Mouse (Mus musculus) cerebellum, adult 18-20 months (tissue): ENCODE results near the gene Syt1.

Source experiments
- DNase-seq, 2 experiments: peaks; one replicate each; pipeline ENCODE4 v3.0.0; 2021

Syt1 gene

DNA sequence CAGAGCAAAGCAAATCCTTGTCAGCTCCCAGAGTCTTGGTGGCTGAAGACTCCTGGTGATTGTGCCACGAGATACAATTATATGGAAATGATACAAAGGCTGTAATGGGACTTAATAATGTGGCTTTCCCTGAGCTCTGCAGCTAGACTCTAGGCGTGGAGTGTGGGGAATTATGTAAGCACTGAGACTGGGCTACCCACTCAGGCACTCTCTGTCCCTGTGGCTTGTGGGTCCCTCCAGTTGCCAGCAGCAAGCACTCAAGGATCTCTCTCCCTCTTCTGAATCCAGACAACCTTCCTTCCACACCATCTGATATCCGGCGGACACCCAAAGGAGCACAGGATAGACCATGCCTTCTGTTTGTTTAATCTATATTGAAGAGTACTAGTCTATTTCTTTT lies 503.9 kb downstream of the Syt1 start:
- DNase-seq = no peak

DNA sequence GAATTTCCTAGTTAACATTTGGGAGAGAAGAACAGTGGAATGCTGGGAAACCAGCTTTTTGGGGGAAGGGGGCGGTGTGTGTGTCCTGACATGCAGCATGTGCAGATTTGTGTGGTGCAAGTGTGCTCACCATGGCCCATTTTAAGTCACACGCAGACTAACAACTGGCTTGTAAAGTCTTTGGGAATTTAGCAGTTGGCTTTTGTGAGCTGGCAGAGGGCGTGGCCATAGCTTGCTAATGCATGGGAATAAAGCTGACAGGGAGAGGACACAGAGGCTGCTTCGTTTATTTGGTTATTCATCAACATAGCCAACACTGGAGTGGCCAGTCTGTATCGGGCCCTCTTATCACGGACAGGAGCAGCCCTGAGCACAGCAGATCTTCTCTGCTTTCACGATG lies 505.9 kb downstream of the Syt1 start:
- no peak for DNase-seq

DNA sequence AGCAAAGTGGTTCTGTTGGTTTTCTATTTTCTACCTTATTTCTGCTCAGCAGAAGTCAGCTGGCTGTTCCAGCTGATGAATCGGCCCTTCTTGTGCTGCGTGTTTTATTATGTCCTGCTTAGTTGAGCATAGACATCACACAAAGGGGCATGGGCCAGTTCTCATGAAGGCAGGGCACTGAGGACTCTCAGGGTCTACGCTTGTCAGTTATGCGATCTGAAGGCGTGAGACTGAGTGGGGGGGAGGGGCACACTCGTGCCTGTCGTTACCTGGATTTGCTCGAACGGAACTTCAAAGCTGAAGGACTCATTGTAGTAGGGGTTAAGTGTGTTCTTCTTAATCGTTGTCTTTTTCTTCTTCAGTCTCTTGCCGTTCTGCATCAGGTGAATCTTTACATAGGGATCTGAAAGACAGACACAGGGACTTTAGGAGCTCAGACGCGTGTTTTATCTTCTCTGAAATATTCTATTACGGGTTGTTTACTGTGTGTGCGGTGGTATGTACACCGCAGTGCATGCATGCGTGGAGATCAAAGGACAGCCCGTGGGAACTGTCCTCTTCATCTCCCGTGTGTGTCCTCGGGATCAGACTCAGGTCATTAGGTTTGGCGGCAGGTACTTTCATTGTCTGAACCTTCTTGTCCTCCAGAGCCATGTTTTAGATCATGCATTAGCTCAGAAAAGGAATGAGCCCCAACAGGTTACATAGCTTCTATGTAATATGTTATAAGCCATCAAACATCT lies 506.5 kb downstream of the Syt1 start:
- no peak for DNase-seq

DNA sequence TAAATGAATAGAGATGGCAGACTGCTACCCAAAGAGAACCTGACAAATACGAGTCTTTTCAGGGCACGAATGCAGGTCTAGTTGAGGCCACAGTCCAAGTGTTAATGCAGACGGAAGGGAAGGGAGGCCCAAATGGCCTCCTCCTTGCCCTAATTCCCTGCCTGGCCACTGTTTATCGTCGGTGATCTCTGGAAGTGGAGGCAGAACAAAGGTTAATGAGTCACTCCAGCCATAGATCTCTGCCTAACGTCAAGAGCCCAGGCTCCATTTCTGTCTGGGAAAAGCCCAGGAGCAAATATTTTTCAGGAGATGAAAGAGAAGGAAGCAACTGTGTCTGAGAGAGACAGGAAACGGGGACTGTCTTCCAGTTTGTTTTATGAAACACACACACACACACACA lies 520.6 kb downstream of the Syt1 start:
- no peak for DNase-seq

DNA sequence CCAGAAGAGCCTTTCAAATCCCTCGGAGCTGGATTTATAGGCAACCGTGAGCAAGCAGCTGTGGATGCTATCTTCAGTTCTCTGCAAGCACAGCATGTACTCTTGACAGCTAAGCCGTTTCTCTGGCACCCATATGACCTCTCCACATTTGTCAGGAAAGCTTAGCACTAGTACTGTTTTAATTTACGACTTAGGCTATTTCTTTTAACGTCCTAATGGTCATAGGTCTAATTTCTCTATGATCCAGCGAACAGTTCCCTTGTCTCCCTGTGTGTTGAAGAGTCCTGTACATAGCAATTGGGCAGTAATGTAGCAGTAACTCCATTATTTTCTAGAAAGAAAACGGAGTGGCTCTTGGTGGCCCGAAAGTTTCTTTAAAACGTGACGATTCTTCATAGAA lies 526.8 kb downstream of the Syt1 start:
- DNase-seq = no peak

DNA sequence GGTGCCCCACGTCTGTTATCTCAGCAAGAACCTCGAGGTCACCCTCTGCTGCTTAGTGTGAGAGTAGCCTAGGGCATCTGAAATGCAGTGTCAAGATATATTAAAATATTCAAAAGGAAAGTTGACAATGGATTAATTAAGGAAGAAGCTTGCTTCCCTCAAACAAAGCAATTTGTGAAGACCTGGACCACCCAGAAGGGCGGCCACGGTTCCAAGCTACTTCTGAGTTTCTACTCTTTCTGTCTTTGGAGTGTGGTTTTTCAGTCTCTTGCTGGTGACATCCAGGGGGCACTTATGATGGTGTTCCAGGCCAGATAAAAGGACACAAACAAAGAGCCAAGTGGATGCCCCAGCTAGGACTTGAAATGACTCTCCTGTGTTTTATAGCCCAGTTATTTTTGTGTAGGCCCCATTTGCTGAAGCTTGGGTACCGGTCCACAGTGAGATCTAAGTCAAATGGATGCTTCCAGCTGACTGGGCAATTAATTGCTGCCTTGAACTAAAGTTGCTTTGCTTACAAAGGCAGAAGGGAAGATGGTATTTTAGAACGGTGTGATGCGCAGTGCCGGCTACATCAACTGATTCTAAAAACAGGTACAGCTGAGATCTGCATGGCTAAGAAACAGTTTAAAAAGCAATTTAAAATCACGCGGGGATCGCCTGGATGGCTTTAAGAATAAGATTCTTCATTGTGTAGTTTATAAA lies 530.5 kb downstream of the Syt1 start:
- no peak for DNase-seq

DNA sequence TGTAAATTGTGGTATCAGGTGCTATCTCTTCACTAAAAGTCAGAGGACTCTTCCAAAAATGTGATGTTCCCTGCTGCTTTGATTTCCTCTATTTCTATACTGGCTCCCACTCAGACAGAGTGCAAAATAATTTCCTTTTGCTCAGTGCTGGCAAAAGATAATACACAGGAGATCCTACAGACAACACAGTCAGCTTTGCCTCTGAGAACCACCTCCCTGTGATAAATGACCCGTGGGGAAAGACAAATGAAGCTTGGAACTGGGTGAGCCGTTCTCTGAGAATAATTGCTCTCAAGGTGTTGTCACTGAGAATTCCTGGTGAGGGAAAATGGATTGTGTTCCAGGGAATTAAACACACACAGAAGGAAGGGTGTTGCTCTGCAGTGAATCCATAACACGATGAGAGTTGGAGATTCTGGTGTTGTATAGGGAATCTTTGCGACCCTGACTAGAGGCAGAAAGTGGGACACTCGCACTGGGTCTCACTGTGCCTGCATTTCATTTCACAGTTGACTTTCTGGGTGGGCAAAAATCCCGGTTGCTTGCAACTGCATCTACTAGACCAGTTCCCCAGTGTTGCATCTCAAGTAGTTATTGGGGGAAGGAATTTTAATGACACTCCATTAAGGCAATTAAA lies 540.3 kb downstream of the Syt1 start:
- peak; percentile 22 to 25 for DNase-seq

DNA sequence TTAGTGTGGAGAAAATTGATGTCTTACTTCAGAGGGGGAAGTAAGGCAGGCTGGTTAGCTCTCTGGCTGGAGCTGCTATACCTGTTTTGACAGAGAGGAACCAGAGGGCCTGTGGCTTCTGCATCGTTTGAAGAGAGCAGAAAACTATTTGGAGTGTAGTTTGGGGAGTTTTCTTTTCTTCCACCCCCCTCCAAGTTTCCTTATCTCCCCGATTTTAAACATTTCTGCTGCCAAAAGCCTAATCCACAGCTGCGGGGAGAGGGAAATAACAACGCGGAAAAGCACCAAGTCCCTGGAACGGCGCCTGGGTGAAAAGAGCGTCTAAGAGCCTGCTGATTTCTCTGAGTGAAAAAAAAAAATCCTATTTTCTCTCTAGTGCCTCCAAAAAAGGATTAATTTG lies 544.2 kb downstream of the Syt1 start:
- DNase-seq = no peak

DNA sequence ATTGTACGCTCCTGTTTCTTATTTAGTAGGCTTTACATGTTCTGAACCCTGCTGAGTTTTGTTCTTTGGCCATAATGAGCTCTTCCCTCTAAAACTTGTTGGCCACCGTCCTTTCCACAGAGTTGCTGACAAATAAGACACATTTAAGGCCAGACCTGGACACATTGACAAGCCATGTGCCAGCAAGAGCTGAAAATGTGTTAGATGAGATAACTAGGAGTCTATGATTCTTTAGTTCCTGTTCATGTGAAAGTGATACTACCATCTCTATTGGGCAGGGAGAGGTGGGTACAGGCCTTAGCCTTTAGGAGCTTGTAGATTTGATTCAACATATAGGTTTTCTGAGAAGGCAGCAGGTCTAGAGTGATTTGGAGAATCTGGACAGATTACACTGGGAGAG lies 548.9 kb downstream of the Syt1 start:
- DNase-seq = no peak

DNA sequence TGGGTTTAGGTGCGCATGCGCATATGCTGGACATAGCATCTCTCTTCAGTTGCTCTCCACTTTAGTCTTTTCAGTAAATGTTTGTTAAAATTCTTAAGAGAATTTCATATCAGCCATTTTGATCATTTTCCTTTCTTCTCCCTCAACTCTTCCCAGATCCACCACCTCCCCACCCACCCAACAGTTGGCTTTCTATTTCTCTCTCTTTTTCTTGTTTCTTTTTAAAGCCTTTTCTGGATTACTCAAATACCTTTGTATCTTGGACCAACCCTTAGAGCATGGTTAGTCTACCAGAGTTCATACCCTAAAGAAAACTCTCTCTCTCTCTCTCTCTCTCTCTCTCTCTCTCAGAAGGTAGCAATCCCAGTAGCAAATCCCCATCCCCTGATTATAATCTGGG lies 553.7 kb downstream of the Syt1 start:
- no peak for DNase-seq

DNA sequence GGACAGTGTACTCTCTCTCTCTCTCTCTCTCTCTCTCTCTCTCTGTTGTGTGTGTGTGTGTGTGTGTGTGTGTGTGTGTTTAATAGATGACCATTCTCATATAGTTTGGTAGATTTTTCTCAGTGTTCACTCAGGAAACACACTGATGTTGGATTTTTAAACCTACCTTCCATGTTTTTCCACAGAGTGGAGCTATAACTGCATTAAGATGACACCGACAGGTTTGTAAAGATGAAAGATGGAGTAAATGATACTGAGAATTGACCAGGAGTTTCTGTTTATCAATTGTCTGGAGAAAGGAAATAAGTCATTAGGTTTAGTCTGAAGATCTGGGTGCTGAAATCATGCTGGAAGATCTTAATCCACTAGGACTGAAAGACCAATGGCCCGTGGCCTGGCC lies 554.9 kb downstream of the Syt1 start:
- DNase-seq = peak in 1 of 2 experiments; percentile 10

DNA sequence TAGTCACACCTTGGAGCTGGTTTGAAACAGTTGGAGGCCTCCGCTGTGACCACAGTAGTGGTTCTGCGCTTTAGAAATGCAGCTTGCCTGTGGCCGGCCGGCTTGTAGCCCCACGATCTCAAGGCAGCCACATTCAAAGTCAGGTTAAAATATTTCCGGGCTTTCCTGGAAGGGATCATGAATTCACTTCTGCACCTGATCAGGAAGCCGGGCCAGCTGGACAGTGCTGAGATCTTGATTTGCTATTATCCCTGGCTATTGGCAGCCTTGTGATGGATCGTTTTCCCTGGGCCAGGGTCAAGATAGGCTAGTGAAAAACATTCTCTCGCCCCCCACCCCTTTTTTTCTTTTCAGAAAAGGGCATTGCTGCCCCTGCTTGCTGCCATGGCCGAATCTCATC lies 555.6 kb downstream of the Syt1 start:
- DNase-seq = no peak

DNA sequence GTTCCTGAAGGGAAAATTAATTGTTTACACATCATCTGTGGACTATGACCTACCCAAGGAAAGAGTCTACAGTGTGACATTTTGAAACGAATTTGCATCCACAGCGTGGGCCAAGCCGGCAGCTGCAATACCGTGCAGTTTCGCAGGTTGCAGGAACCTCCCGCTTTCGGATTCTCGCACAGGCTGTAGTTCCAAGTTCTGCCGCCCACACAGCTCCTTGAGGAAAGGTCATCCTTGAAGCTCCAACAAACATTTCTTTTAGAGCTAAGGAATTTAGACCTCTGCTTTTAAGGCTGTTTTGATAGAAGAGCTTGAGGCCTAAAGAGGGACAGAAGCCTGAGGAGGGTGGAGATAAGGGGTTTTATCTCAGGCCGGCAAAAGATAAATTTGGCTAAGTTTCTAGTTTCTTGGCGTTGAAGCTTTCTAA lies 556.1 kb downstream of the Syt1 start:
- DNase-seq = no peak

DNA sequence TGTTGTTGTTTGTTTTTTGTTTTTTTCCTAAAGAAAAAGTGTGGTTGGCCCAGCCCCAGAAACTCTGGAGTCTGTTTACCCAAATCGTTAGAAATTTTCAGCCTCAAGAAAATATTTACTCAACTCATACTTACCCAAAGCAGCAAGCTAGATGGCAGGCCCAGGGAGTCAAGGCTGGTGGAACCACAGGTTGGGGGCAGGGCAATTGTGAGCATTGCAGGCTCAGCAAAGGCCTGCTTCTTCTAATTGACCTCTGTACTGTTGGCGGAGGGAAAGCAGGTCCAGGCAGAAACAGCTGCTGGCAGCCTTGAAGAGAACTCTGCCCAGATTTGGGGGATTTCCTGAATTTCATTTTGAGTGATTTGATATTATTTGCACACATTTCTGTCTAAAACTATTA lies 557.2 kb downstream of the Syt1 start:
- no peak for DNase-seq

DNA sequence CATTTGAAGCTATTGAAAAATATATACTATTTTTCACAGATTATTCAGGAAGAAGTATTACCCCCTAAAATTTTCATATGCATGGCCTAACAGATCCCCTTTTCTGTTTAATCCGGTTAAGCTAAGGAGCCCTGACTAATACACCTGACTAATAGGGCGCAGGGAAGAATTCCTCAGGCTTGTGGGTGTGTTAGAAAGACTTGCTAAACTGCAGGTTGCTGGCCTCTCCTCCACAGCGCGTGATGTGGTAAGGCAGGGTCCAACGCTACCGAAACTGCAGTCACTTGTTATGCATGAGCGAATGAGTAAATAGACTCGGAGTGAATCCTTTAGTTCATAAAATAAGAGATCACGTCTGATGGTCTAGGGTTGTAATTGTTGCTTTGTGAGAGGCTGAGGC lies 558.4 kb downstream of the Syt1 start:
- DNase-seq = no peak

DNA sequence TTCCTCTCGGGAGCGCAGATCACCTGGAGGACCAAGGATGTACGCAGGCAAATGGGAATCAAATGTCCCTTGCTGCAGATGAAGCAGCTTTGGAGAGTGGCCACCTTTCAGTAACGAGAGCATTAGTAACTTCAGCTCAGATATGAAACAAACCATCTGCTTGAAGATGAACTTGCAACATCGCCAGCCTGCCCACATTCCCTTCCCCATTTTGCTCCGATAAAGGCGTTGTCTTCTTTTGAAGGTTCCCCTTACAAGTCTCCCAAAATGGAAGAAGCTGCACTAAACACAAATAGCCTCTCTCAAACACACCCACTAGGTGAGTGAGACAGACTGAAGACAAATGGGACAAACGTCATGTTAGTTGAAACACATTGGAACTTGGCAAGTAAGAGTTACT lies 559.3 kb downstream of the Syt1 start:
- DNase-seq = no peak

DNA sequence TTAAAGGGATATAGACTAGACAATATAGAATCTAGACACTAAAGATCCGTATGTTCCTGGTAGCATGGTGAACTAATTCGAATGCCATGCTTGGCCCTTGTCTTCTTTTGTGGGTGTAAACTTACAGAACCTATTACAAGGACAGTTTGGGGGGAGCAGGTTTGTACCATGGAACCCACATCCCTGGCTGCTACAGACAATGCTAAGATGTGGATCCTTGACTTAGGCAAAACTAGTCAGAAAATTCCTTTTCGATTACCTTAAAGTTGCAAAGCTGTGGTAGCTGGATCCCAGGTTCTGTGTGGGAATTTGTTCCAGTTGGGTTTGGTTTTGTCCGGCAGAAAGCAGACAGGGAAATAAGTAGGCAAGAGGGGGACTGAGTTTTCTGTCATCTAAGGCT lies 560.4 kb downstream of the Syt1 start:
- DNase-seq = no peak

DNA sequence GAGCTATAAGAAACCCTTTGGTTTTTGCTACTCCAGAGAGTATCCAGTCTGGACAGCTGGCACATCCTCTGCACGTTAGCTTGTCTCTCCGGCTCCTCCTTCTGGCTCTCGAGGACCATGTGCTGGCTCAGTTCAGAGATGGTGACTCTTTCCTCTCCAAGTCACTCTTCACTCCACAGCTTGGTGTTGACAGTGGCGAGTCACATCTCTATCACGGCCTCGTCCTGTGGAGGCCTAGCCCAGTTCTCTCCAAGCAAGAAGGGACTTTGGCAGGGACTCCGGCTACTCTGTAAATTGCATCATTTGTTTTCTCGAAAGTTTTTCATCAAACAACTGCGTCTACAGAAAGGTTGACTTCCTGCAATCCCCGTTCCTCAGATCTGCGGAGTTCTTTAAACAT lies 562.4 kb downstream of the Syt1 start:
- DNase-seq = no peak
